Mouse (Mus musculus) neural tube, embryonic 12.5 days (tissue): Measurements from ENCODE around the gene Cdipt. TPM values are rescaled to one million over a fixed set of nuclear protein-coding genes. Genes with fewer than 3 reads are reported as not detected.

Experiments used
- polyA plus RNA-seq: library from polyadenylated mRNA; unstranded; fragments of >200 nt; fragmentation: Nextera tagmentation; extraction: Ambion mirVana; gene quantifications from 2 replicates; pipeline ENCODE4 v1.2.1, GENCODE M21; 2016

Gene Cdipt
- polyA plus RNA-seq, 1 experiment from 2014 or later: 101 TPM

Other genes with a start within 250 kb of the Cdipt start
- 79.0 and 79.6 TPM in 2 replicates for gene Mapk3, start 216.3 kb upstream of the Cdipt start, polyA plus RNA-seq
- gene Gdpd3, start 209.6 kb upstream of the Cdipt start, polyA plus RNA-seq: 1.3 and 2.0 TPM in 2 replicates
- 160 and 169 TPM in 2 replicates for gene Ypel3, start 199.0 kb upstream of the Cdipt start, polyA plus RNA-seq
- gene Tbx6, start 194.4 kb upstream of the Cdipt start, polyA plus RNA-seq: 0.68 and 0.72 TPM in 2 replicates
- 293 and 310 TPM in 2 replicates for gene Ppp4c, start 183.4 kb upstream of the Cdipt start, polyA plus RNA-seq
- 21.4 and 25.8 TPM in 2 replicates for gene Fam57b, start 178.2 kb upstream of the Cdipt start, polyA plus RNA-seq
- not detected in 2 replicates for gene 4930451I11Rik, start 144.3 kb upstream of the Cdipt start, polyA plus RNA-seq
- 6.2 and 9.1 TPM in 2 replicates for gene Doc2a, start 128.5 kb upstream of the Cdipt start, polyA plus RNA-seq
- gene Hirip3, start 113.9 kb upstream of the Cdipt start, polyA plus RNA-seq: 29.1 and 33.5 TPM in 2 replicates
- 86.4 and 88.0 TPM in 2 replicates for gene Ino80e, start 113.5 kb upstream of the Cdipt start, polyA plus RNA-seq
- gene Taok2, start 91.2 kb upstream of the Cdipt start, polyA plus RNA-seq: 57.5 and 59.1 TPM in 2 replicates
- 21.7 and 22.0 TPM in 2 replicates for gene Tmem219, start 53.0 kb upstream of the Cdipt start, polyA plus RNA-seq
- 62.1 and 62.8 TPM in 2 replicates for gene Kctd13, start 47.0 kb upstream of the Cdipt start, polyA plus RNA-seq
- 2.5 and 2.8 TPM in 2 replicates for gene Asphd1, start 26.3 kb upstream of the Cdipt start, polyA plus RNA-seq
- gene Sez6l2, start 25.4 kb upstream of the Cdipt start, polyA plus RNA-seq: 17.7 and 20.0 TPM in 2 replicates
- gene Cdiptos, start 184 bp downstream of the Cdipt start, polyA plus RNA-seq: 1.1 and 1.4 TPM in 2 replicates
- 5.9 and 6.6 TPM in 2 replicates for gene Mvp, start 38.7 kb downstream of the Cdipt start, polyA plus RNA-seq
- gene Pagr1b, start 40.6 kb downstream of the Cdipt start, polyA plus RNA-seq: not detected in 2 replicates
- 63.1 and 80.4 TPM in 2 replicates for gene Pagr1a, start 41.4 kb downstream of the Cdipt start, polyA plus RNA-seq
- 46.4 and 66.2 TPM in 2 replicates for gene Gm42742, start 45.2 kb downstream of the Cdipt start, polyA plus RNA-seq
- 5.3 and 6.2 TPM in 2 replicates for gene Prrt2, start 45.3 kb downstream of the Cdipt start, polyA plus RNA-seq
- gene Maz, start 51.1 kb downstream of the Cdipt start, polyA plus RNA-seq: 134 TPM in 2 replicates
- 90.8 and 93.0 TPM in 2 replicates for gene Kif22, start 66.6 kb downstream of the Cdipt start, polyA plus RNA-seq
- gene Zg16, start 111.4 kb downstream of the Cdipt start, polyA plus RNA-seq: not detected in 2 replicates
- gene AI467606, start 115.4 kb downstream of the Cdipt start, polyA plus RNA-seq: 0.88 and 1.2 TPM in 2 replicates
- 1.2 and 2.1 TPM in 2 replicates for gene Qprt, start 146.3 kb downstream of the Cdipt start, polyA plus RNA-seq
- 0.15 and 0.34 TPM in 2 replicates for gene Spn, start 161.9 kb downstream of the Cdipt start, polyA plus RNA-seq
- 86.4 and 97.3 TPM in 2 replicates for gene Cd2bp2, start 220.1 kb downstream of the Cdipt start, polyA plus RNA-seq
- 43.4 and 45.6 TPM in 2 replicates for gene Tbc1d10b, start 232.6 kb downstream of the Cdipt start, polyA plus RNA-seq
- gene Mylpf, start 233.0 kb downstream of the Cdipt start, polyA plus RNA-seq: 54.2 and 72.8 TPM in 2 replicates